Mouse (Mus musculus) frontal cortex, postnatal 14 days (tissue): ENCODE measurements around the gene Smo.

Source experiments
- DNase-seq, 2 experiments: peaks; one replicate each; pipeline ENCODE4 v3.0.0; 2022; ENCODE audit warnings: low spot score in 2 of 2

The Smo gene

DNA sequence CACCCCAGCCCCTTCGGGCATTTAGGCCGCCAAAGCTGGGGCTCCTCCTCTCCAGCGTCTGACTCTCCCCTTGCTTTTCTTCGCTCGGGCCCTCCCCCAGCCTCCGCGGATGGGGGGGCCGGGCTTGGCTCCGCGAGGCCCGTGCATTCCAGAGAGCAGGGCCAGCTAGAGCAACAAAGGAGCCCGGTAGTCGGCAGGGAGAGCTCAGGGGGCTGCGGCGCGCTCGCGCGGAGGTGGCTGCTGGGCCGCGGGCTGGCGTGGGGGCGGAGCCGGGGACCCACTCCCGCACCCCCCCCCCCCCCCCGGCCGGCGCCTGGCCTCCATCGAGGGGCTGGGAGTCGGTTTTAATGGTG is at the start of gene Smo:
Gene Smo, plus strand, starts transcription at position 168 of the 353 bp plus-strand sequence.
- peak; percentile 27 to 34 for DNase-seq

- no peak for DNase-seq
Observed at GRCm38 (mm10) chr6:29685952-29686351, 49.4 kb upstream of the Smo start.

GRCm38 (mm10) chr6:29689458-29689857 is 45.8 kb upstream of the Smo start:
- DNase-seq, result no peak

GRCm38 (mm10) chr6:29693953-29694352 is 41.4 kb upstream of the Smo start, which contains the start of gene Tspan33:
Tspan33 (plus strand) TSS chr6:29694222.
- DNase-seq, result peak; percentile 79 to 90

DNA sequence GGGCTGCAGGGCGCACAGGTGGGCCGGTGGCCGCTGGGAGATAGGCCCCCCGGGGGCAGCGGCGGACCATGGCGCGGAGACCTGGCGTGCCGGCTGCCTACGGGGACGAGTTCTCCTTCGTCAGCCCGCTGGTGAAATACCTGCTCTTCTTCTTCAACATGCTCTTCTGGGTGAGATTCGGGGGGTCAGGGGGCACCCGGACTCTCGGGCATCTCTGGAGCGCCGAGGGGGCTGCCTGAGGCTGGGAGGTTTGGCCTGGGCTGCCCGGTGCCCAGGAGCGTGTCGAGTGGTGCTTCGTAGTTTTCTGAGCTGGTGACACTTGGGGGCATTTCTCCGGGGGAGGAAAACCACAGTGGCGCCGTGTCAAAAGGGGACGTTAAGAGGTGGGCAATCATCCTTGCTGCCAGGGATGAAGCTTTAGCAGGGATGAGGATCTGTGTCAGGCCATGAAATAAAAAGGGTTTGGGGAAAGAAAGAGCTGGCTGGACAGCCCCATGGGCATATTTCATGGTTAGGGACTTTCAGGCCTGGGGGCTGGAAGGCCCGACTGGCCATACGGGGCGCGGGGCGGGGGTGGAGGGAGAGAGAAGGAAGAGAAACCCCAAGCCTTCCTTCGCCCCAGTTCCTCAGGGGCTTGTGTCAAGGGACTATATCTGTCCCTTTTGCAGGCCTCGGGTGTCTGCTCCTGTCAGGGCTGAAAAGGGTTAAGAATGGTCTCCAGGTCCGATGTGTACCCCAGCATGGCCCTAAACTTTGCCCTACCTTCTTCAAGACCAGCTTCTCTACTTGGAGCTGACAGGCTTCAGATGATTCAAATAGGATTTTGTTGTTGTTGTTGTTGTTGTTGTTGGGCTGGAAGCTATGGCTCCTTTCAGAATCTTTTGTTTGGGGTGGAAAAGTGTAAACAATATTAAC is 40.7 kb upstream of the Smo start:
- no peak for DNase-seq

- DNase-seq, result no peak
Observed at GRCm38 (mm10) chr6:29695290-29695674, 40.0 kb upstream of the Smo start.

DNA sequence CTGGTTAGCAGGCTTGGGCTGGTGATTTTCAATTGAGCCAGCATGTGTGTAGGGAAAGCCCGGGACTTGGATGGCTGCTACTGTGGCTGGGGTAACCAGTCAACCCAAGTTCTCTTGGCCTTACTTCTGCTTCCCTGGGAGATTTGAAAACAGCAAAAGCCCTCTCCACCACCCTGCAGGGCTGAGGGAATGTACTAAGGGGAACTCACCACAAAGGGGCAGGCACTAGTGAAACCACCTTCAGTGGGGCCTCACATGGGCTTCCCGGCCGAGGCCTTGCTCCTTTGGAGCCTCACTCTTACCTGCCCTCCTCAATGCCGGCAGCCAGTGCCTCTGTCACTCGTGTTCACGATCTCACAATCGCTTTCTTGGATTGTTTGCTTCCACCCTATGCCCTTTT is 39.3 kb upstream of the Smo start:
- no peak for DNase-seq

DNA sequence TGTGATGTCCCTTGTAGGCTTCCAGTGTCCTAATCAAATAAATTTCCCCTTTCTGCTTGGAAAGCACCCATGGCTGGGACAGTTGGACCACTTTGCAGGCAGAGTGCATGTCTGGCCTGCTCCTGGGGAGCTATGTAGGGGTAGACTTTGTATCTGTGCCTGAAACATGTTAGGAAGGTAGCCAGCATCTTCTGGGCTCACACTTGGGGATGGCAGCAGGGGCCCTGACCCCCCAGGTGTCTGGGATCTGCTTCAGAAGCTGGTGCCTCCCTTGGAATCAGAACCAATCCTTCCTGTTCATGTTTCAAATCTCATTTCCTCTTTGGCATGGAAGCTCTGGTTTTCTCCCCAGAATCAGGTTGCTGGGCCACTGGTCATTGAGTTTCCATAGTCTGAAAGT is 38.2 kb upstream of the Smo start:
- DNase-seq, result no peak

- DNase-seq, result no peak
Observed at GRCm38 (mm10) chr6:29697548-29697947, 37.8 kb upstream of the Smo start.

DNA sequence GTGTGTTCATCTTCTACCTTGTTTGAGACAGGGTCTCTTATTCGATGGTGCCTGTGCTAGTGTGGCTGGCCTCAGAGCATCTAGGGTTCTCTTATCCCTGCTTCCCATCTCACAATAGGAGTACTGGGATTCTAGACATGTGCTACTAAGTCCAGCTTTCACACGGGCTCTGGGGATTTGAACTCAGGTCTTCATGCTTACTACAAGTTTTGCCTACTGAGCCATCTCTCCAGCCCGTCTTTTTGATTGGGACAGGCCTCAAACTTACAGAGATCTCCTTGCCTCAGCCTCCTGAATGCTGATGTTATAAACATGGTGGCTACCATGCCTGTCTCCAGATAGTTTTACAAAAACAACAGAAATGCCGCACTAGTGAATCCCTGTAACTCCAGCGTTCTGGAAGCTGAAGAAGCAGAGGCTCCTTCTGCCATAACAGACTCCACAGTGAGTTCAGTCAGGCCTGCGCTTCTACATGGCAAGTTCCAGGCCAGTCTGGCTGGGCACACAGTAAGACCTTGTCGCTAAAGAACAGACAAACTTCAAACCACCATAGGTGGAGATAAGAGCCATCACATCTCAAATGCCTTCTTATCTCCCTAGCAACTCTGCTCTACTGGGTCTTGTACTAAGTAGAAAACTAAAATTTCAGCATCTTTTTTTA is 36.1 kb upstream of the Smo start:
- no peak for DNase-seq

GRCm38 (mm10) chr6:29701051-29701450 is 34.3 kb upstream of the Smo start:
- DNase-seq, result no peak

DNA sequence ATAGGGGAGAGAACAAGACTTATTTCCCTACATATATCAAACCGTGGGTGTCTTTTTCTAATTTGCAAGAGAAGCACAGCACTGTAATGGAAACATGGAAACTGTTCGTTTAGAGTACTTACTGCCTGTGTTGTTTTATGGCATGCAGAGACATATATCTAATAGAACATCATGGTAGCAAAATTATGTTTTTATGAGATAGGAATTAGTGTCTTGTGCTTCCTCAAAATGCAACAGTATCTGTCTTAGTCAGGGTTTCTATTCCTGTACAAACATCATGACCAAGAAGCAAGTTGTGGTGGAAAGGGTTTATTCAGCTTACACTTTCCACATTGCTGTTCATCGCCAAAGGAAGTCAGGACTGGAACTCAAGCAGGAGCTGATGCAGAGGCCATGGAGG is 33.2 kb upstream of the Smo start:
- no peak for DNase-seq

DNA sequence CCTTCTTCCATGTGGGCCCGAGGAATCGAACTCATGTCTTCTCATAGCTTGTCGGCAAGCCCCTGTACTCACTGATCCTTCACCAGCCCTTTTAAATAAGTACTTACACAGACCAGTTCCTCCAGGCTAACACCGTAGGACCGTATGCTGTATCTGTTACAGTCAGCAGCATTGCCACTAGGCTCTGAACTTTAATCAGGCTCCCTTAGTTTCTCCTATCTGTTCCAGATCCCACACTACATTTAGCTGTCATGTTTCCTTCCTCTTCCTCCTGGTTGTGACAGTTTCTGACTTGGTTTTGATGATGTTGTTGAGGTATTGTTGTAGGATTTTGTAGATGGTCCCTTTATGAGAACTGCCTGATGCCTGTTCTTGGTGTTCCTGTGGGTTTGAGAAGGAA is 31.2 kb upstream of the Smo start:
- no peak for DNase-seq

- DNase-seq, result no peak
Observed at GRCm38 (mm10) chr6:29707902-29708301, 27.4 kb upstream of the Smo start.

DNA sequence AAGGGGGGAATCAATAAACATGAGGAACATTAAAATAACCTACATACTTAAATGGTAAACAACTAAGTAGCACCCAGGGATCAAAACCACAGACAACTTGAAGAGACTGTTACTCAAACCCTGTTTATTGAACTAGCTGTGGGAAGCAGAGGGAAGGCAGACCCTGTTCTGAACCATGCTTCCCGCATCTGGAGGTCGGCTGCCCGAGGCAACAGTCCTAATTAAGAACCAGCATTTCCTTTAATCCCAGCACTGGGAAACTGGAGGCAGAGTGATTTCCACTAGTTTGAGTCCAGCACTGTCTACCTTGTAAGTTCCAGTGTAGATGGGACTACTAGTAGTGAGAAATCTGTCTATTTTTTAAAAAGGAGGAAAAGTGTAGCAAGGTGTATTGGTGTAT is 24.0 kb upstream of the Smo start:
- DNase-seq, result no peak

- no peak for DNase-seq
Observed at GRCm38 (mm10) chr6:29712011-29712584, 23.2 kb upstream of the Smo start.

- no peak for DNase-seq
Observed at GRCm38 (mm10) chr6:29716624-29717365, 18.5 kb upstream of the Smo start.

DNA sequence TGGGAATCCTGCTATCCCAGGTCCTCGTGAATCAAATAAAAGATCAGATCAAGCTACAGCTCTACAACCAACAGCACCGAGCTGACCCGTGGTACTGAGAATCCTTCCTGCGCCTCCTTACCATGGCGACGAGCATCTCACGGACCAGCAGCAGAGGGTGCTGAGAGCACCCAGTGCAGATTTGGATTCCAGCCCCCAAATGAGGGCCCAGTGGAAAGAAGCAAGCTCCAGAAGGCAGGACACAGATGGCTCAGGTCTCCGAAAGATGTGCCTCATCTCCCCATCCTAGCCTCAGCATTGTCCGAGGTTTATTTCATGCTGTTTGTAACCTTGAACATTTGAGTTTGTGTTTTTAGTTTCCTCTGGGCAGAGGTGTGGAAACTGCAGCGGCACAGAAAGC is 17.8 kb upstream of the Smo start:
- no peak for DNase-seq

- DNase-seq, result no peak
Observed at GRCm38 (mm10) chr6:29717952-29718521, 17.3 kb upstream of the Smo start.

DNA sequence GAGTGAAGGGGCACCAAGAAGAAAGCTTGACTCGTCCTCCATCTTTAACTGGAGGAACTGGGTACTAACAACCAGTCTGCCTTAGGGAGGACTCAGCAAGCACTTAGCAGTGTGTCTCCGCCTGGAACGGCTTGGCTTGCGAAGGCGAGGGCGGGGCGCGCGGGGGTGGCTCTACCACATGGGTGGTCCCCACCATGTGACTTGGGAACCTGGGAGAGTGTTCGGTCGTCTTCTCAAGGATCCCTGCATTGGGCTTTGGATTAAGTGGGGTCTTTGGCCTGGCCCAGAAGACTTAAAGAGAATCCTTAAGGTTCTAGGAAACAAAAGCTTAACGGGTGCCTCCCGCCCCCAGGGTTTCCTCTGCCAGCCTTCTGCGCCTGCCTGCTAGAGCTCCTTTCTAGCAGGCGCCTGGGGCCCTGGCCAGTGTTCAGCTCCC is 16.4 kb upstream of the Smo start:
- peak; percentile 48 to 60 for DNase-seq

- DNase-seq, result no peak
Observed at GRCm38 (mm10) chr6:29721890-29722289, 13.4 kb upstream of the Smo start.
